ENCODE assay signal across 9 mouse cellular contexts in genomic region chr9:107618098-107618497, GRCm38 (mm10). TPM values are rescaled to one million over a fixed set of nuclear protein-coding genes. Genes with fewer than 3 reads are reported as not detected.
DNase-seq lines count a peak whose midpoint lies in the region; ATAC-seq and TF ChIP-seq lines count a peak whose summit lies in the region.
"Had no signal": no experiment of that assay in that cellular context is flagged by ENCODE, and none has a peak within 500 bp of the region (broad histone marks: within the 10 kb centered on the region; RNA-seq: fewer than 3 reads in every experiment).

No protein-coding gene starts in this region.

- no peak overlapping the region for H3K4me2 ChIP-seq in forebrain, embryonic 14.5 days (ENCODE audit: low read length)
- no peak overlapping the region for H3K4me2 ChIP-seq in forebrain, postnatal 0 days (ENCODE audit: low read depth)
- no peak overlapping the region for H3K4me2 ChIP-seq in embryonic facial prominence, embryonic 13.5 days
- no peak overlapping the region for H3K4me2 ChIP-seq in liver, embryonic 16.5 days (ENCODE audit: low read depth, low read length)

- 0 out of 2 replicates have a peak overlapping the region, but pooled peaks have one; percentile 27 for H3K27ac ChIP-seq in forebrain, embryonic 14.5 days (ENCODE audit: low read depth, low read length)
- no peak overlapping the region for H3K27ac ChIP-seq in forebrain, postnatal 0 days (ENCODE audit: low read depth, low read length)
- peak overlapping the region; percentile 67; the same call in 1 of the 2 replicates for H3K27ac ChIP-seq in layer of hippocampus, adult 2 months
- 0 out of 2 replicates have a peak overlapping the region, but pooled peaks have one; percentile 49 for H3K27ac ChIP-seq in embryonic facial prominence, embryonic 13.5 days
- peak overlapping the region; percentile 87 for H3K27ac ChIP-seq in liver, embryonic 16.5 days (ENCODE audit: low read length)

- peaks cover 5% of the 10 kb centered on the region for H3K4me1 ChIP-seq in forebrain, embryonic 14.5 days (ENCODE audit: control insufficient read depth, insufficient read depth, low read length)
- no peaks in the 10 kb centered on the region for H3K4me1 ChIP-seq in forebrain, postnatal 0 days (ENCODE audit: insufficient read depth)
- H3K4me1 ChIP-seq in embryonic facial prominence, embryonic 13.5 days, result peaks cover 12% of the 10 kb centered on the region
- peaks cover 20% of the 10 kb centered on the region for H3K4me1 ChIP-seq in liver, embryonic 16.5 days (ENCODE audit: control insufficient read depth, low read depth, low read length)

- no peaks in the 10 kb centered on the region for H3K27me3 ChIP-seq in forebrain, embryonic 14.5 days (replicated peaks; ENCODE audit: control insufficient read depth, insufficient read depth, low read length)
- no peaks in the 10 kb centered on the region for H3K27me3 ChIP-seq in forebrain, postnatal 0 days (ENCODE audit: insufficient read depth, low read length)
- H3K27me3 ChIP-seq in embryonic facial prominence, embryonic 13.5 days, result no peaks in the 10 kb centered on the region
- no peaks in the 10 kb centered on the region for H3K27me3 ChIP-seq in liver, embryonic 16.5 days (ENCODE audit: control insufficient read depth, insufficient read depth, low read depth, low read length)
- H3K27me3 ChIP-seq: megakaryocyte, embryonic 14.5 days had no signal

- ATAC-seq in forebrain, embryonic 14.5 days, result no peak
- ATAC-seq in forebrain, postnatal 0 days, result no peak
- no peak for ATAC-seq in embryonic facial prominence, embryonic 13.5 days (ENCODE audit: insufficient number of reproducible peaks, insufficient read depth, low FRiP score, low TSS enrichment, low read depth)
- no peak for ATAC-seq in liver, embryonic 16.5 days (ENCODE audit: low read depth)

- no peak overlapping the region for H3K4me3 ChIP-seq in forebrain, embryonic 14.5 days (ENCODE audit: low read depth, low read length)
- no peak overlapping the region for H3K4me3 ChIP-seq in forebrain, postnatal 0 days (ENCODE audit: low read depth, low read length)
- H3K4me3 ChIP-seq in layer of hippocampus, adult 2 months, result no peak overlapping the region
- H3K4me3 ChIP-seq in embryonic facial prominence, embryonic 13.5 days, result no peak overlapping the region
- no peak overlapping the region for H3K4me3 ChIP-seq in liver, embryonic 16.5 days (ENCODE audit: low read depth, low read length)
- H3K4me3 ChIP-seq: megakaryocyte, embryonic 14.5 days had no signal

- H3K9me3 ChIP-seq in forebrain, embryonic 14.5 days (replicated peaks; ENCODE audit: control insufficient read depth, low read length), result no peaks in the 10 kb centered on the region
- no peaks in the 10 kb centered on the region for H3K9me3 ChIP-seq in forebrain, postnatal 0 days (ENCODE audit: low read length)
- no peaks in the 10 kb centered on the region for H3K9me3 ChIP-seq in embryonic facial prominence, embryonic 13.5 days
- H3K9me3 ChIP-seq in liver, embryonic 16.5 days (replicated peaks; ENCODE audit: control insufficient read depth, low read length), result no peaks in the 10 kb centered on the region
- H3K9me3 ChIP-seq: megakaryocyte, embryonic 14.5 days had no signal

- no peak for TF ChIP-seq CTCF in forebrain, postnatal 0 days (IDR thresholded peaks at IDR 0.05; ENCODE audit: low read depth)
- no peak for TF ChIP-seq CTCF in layer of hippocampus, adult 2 months (conservative IDR thresholded peaks at IDR 0.05)

- H3K36me3 ChIP-seq in forebrain, embryonic 14.5 days (ENCODE audit: control insufficient read depth, insufficient read depth, low read length), result peaks cover 76% of the 10 kb centered on the region
- peaks cover 61% of the 10 kb centered on the region for H3K36me3 ChIP-seq in forebrain, postnatal 0 days (ENCODE audit: insufficient read depth)
- H3K36me3 ChIP-seq in embryonic facial prominence, embryonic 13.5 days, result peaks cover 80% of the 10 kb centered on the region
- H3K36me3 ChIP-seq in liver, embryonic 16.5 days (ENCODE audit: control insufficient read depth, insufficient read depth), result peaks cover 32% of the 10 kb centered on the region

- 82% methylated on average over 6 of the region's 6 CpGs for WGBS in forebrain, embryonic 14.5 days
- 77% methylated on average over 6 of the region's 6 CpGs for WGBS in forebrain, postnatal 0 days
- 88% methylated on average over 6 of the region's 6 CpGs for WGBS in embryonic facial prominence, embryonic 13.5 days
- 84% methylated on average over 6 of the region's 6 CpGs for WGBS in liver, embryonic 16.5 days (ENCODE audit: insufficient replicate concordance)

- no peak for DNase-seq in forebrain, embryonic 14.5 days (ENCODE audit: low spot score)
- DNase-seq in forebrain, postnatal 0 days, result no peak
- no peak for DNase-seq in layer of hippocampus, adult 2 months (ENCODE audit: low spot score in 2 of 2)
- no peak for DNase-seq in layer of hippocampus, adult 9-10 months (ENCODE audit: low spot score)
- no peak for DNase-seq in thymus, postnatal 0 days (ENCODE audit: low spot score)
- DNase-seq in spleen, adult 18-20 months, result no peak

- no peak overlapping the region for H3K9ac ChIP-seq in forebrain, embryonic 14.5 days (ENCODE audit: low read length)
- no peak overlapping the region for H3K9ac ChIP-seq in forebrain, postnatal 0 days
- H3K9ac ChIP-seq in embryonic facial prominence, embryonic 13.5 days, result no peak overlapping the region
- H3K9ac ChIP-seq in liver, embryonic 16.5 days (ENCODE audit: low read depth, low read length), result no peak overlapping the region

RNA-seq across cellular contexts. Expression of gene Sema3b, which starts 9.1 kb away (rescaled TPM):
- polyA plus RNA-seq in forebrain, embryonic 14.5 days (2014; fragmentation: Nextera tagmentation; extraction: Ambion mirVana), result 0.85 and 1.3 TPM in 2 replicates
- total RNA-seq in forebrain, postnatal 0 days (2014; rRNA removed), result 6.5 and 6.6 TPM in 2 replicates
- 3.9 and 4.4 TPM in 2 replicates for polyA plus RNA-seq in forebrain, postnatal 0 days (2015; fragmentation: Nextera tagmentation; extraction: Ambion mirVana)
- total RNA-seq in layer of hippocampus, adult 2 months (2021), result 1 to 10 TPM; 1.9 to 2.2 TPM
- polyA plus RNA-seq in embryonic facial prominence, embryonic 13.5 days (2015; fragmentation: Nextera tagmentation; extraction: Ambion mirVana), result 8.4 and 8.6 TPM in 2 replicates
- 0.33 and 1.4 TPM in 2 replicates for polyA plus RNA-seq in liver, embryonic 16.5 days (2015; fragmentation: Nextera tagmentation; extraction: Ambion mirVana)
- polyA plus RNA-seq in thymus, postnatal 0 days (2015; fragmentation: Nextera tagmentation; extraction: Ambion mirVana), result 1.4 and 1.8 TPM in 2 replicates

RNA-seq across cellular contexts. Expression of gene Gnai2, which starts 17.1 kb away (rescaled TPM):
- polyA plus RNA-seq in forebrain, embryonic 14.5 days (2014; fragmentation: Nextera tagmentation; extraction: Ambion mirVana), result 371 and 423 TPM in 2 replicates
- total RNA-seq in forebrain, postnatal 0 days (2014; rRNA removed), result 200 and 223 TPM in 2 replicates
- polyA plus RNA-seq in forebrain, postnatal 0 days (2015; fragmentation: Nextera tagmentation; extraction: Ambion mirVana), result 267 and 287 TPM in 2 replicates
- 100 to 1,000 TPM; 208 to 222 TPM for total RNA-seq in layer of hippocampus, adult 2 months (2021)
- 446 and 470 TPM in 2 replicates for polyA plus RNA-seq in embryonic facial prominence, embryonic 13.5 days (2015; fragmentation: Nextera tagmentation; extraction: Ambion mirVana)
- polyA plus RNA-seq in liver, embryonic 16.5 days (2015; fragmentation: Nextera tagmentation; extraction: Ambion mirVana), result 144 and 153 TPM in 2 replicates
- 466 and 479 TPM in 2 replicates for polyA plus RNA-seq in thymus, postnatal 0 days (2015; fragmentation: Nextera tagmentation; extraction: Ambion mirVana)

RNA-seq across cellular contexts. Expression of gene Ifrd2, which starts 30.7 kb away (rescaled TPM):
- 18.7 and 19.1 TPM in 2 replicates for polyA plus RNA-seq in forebrain, embryonic 14.5 days (2014; fragmentation: Nextera tagmentation; extraction: Ambion mirVana)
- total RNA-seq in forebrain, postnatal 0 days (2014; rRNA removed), result 11.7 and 13.8 TPM in 2 replicates
- 6.2 and 7.4 TPM in 2 replicates for polyA plus RNA-seq in forebrain, postnatal 0 days (2015; fragmentation: Nextera tagmentation; extraction: Ambion mirVana)
- total RNA-seq in layer of hippocampus, adult 2 months (2021), result 10 to 100 TPM; 13.7 to 15.2 TPM
- polyA plus RNA-seq in embryonic facial prominence, embryonic 13.5 days (2015; fragmentation: Nextera tagmentation; extraction: Ambion mirVana), result 39.3 and 54.2 TPM in 2 replicates
- polyA plus RNA-seq in liver, embryonic 16.5 days (2015; fragmentation: Nextera tagmentation; extraction: Ambion mirVana), result 145 and 166 TPM in 2 replicates
- polyA plus RNA-seq in thymus, postnatal 0 days (2015; fragmentation: Nextera tagmentation; extraction: Ambion mirVana), result 43.6 and 48.7 TPM in 2 replicates

RNA-seq across cellular contexts. Expression of gene Hyal3, which starts 37.5 kb away (rescaled TPM):
- 0.66 and 1.0 TPM in 2 replicates for polyA plus RNA-seq in forebrain, embryonic 14.5 days (2014; fragmentation: Nextera tagmentation; extraction: Ambion mirVana)
- total RNA-seq in forebrain, postnatal 0 days (2014; rRNA removed), result 1.00 and 2.9 TPM in 2 replicates
- polyA plus RNA-seq in forebrain, postnatal 0 days (2015; fragmentation: Nextera tagmentation; extraction: Ambion mirVana), result 1.3 and 1.5 TPM in 2 replicates
- total RNA-seq in layer of hippocampus, adult 2 months (2021), result 1 to 10 TPM; 2.0 to 2.1 TPM
- 1.6 and 2.8 TPM in 2 replicates for polyA plus RNA-seq in embryonic facial prominence, embryonic 13.5 days (2015; fragmentation: Nextera tagmentation; extraction: Ambion mirVana)
- 0.89 and 0.96 TPM in 2 replicates for polyA plus RNA-seq in liver, embryonic 16.5 days (2015; fragmentation: Nextera tagmentation; extraction: Ambion mirVana)
- 0.90 and 1.2 TPM in 2 replicates for polyA plus RNA-seq in thymus, postnatal 0 days (2015; fragmentation: Nextera tagmentation; extraction: Ambion mirVana)

RNA-seq across cellular contexts. Expression of gene Naa80, which starts 39.4 kb away (rescaled TPM):
- 17.4 and 18.7 TPM in 2 replicates for polyA plus RNA-seq in forebrain, embryonic 14.5 days (2014; fragmentation: Nextera tagmentation; extraction: Ambion mirVana)
- total RNA-seq in forebrain, postnatal 0 days (2014; rRNA removed), result 15.8 and 27.0 TPM in 2 replicates
- polyA plus RNA-seq in forebrain, postnatal 0 days (2015; fragmentation: Nextera tagmentation; extraction: Ambion mirVana), result 18.8 and 21.3 TPM in 2 replicates
- 10 to 100 TPM; 10.9 to 12.6 TPM for total RNA-seq in layer of hippocampus, adult 2 months (2021)
- 21.8 and 22.5 TPM in 2 replicates for polyA plus RNA-seq in embryonic facial prominence, embryonic 13.5 days (2015; fragmentation: Nextera tagmentation; extraction: Ambion mirVana)
- polyA plus RNA-seq in liver, embryonic 16.5 days (2015; fragmentation: Nextera tagmentation; extraction: Ambion mirVana), result 10.5 and 14.1 TPM in 2 replicates
- polyA plus RNA-seq in thymus, postnatal 0 days (2015; fragmentation: Nextera tagmentation; extraction: Ambion mirVana), result 18.4 and 23.1 TPM in 2 replicates
